Mouse (Mus musculus) monocyte, adult 5-6 weeks (primary cell): ENCODE data around the gene Sf3b5. TPM values are rescaled to one million over a fixed set of nuclear protein-coding genes. Genes with fewer than 3 reads are reported as not detected.

ENCODE experiments used
- ATAC-seq: fragments of 153-309, 156-312 bp; replicated peaks from 2 replicates; pipeline ENCODE4 v1.8.0; 2017; ENCODE audit warnings: mild to moderate bottlenecking; ENCODE audit not compliant: low TSS enrichment, insufficient number of reproducible peaks, severe bottlenecking, poor library complexity, low FRiP score
- total RNA-seq: library from RNA; stranded (forward); fragments of 200-1000, 200-491, 200-594 nt; gene quantifications from 3 replicates; pipeline ENCODE4 v1.2.3, GENCODE M21; 2017

Gene Sf3b5
- total RNA-seq, result 9.3 to 13.9 TPM (median 10.2 TPM) in 3 replicates

GRCm38 (mm10) chr10:13005043-13005442, at the start of gene Sf3b5:
Sf3b5 (plus strand) TSS chr10:13005343.
- no peak for ATAC-seq

- no peak for ATAC-seq
Measured at GRCm38 (mm10) chr10:12955831-12956230, 49.3 kb upstream of the Sf3b5 start.

GRCm38 (mm10) chr10:12957271-12957670, 47.9 kb upstream of the Sf3b5 start:
- peak; percentile 77 for ATAC-seq

GRCm38 (mm10) chr10:12961546-12961945, 43.6 kb upstream of the Sf3b5 start:
- no peak for ATAC-seq

GRCm38 (mm10) chr10:12962238-12962637, 42.9 kb upstream of the Sf3b5 start:
- no peak for ATAC-seq

- peak; percentile 57 for ATAC-seq
Measured at GRCm38 (mm10) chr10:12963362-12964147, 41.6 kb upstream of the Sf3b5 start.

- ATAC-seq, result peak; percentile 55
Measured at GRCm38 (mm10) chr10:12964151-12965075, 40.7 kb upstream of the Sf3b5 start, which contains the start of gene Stx11. Stx11 (minus strand) TSS chr10:12964298.

- ATAC-seq, result no peak
Measured at GRCm38 (mm10) chr10:12965669-12966180, 39.4 kb upstream of the Sf3b5 start.

- ATAC-seq, result no peak
Measured at GRCm38 (mm10) chr10:12974572-12974971, 30.6 kb upstream of the Sf3b5 start.

GRCm38 (mm10) chr10:12975461-12975860, 29.7 kb upstream of the Sf3b5 start:
- no peak for ATAC-seq

GRCm38 (mm10) chr10:12975957-12976356, 29.2 kb upstream of the Sf3b5 start:
- no peak; the same call in 1 of the 2 replicates for ATAC-seq

- no peak for ATAC-seq
Measured at GRCm38 (mm10) chr10:12976552-12976951, 28.6 kb upstream of the Sf3b5 start.

GRCm38 (mm10) chr10:12977787-12978212, 27.3 kb upstream of the Sf3b5 start:
- ATAC-seq, result no peak

GRCm38 (mm10) chr10:12981071-12981470, 24.1 kb upstream of the Sf3b5 start:
- no peak for ATAC-seq

- ATAC-seq, result no peak
Measured at GRCm38 (mm10) chr10:12983516-12983915, 21.6 kb upstream of the Sf3b5 start.

- ATAC-seq, result no peak
Measured at GRCm38 (mm10) chr10:12985028-12985427, 20.1 kb upstream of the Sf3b5 start.

GRCm38 (mm10) chr10:12986485-12986884, 18.7 kb upstream of the Sf3b5 start:
- ATAC-seq, result no peak

GRCm38 (mm10) chr10:12986943-12987342, 18.2 kb upstream of the Sf3b5 start:
- ATAC-seq, result no peak

- ATAC-seq, result no peak
Measured at GRCm38 (mm10) chr10:12991953-12992352, 13.2 kb upstream of the Sf3b5 start.
